Mouse (Mus musculus) v-Abl transformed pro-B cells (cell line): ENCODE results near the gene Nrxn2.

Experiments used
- in situ Hi-C, 2 experiments: fragments of 400-800 bp; cut with MboI; formaldehyde crosslinking; loops; one replicate each; pipeline ENCODE4 v1.15.1; 2025; ENCODE audit not compliant: unreplicated experiment in 2 of 2

Nrxn2 gene

DNA sequence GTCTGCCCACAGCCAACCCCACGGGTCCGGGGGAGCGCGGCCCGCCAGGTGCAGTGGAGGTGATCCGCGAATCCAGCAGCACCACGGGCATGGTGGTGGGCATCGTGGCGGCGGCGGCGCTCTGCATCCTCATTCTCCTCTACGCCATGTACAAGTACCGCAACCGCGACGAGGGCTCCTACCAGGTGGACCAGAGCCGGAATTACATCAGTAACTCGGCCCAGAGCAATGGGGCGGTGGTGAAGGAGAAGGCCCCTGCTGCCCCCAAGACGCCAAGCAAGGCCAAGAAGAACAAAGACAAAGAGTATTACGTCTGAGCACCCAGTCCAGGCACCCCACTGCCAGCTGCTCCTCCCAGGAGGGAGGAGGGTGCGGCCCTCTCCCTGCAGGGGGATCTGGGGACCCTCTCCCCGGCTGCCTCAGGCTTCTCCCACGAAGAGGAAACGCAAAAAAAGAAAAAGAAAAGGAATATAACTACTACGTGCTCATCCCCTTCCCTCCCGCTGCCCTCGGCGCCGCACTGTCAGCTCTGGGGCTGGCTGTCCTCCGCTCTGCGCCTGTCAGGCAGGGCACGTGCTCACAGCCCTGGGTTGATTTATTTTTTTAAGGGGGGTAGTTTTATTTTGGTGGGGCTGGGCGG lies 113.4 kb downstream of the Nrxn2 start:
- in situ Hi-C loops: no loop called here

DNA sequence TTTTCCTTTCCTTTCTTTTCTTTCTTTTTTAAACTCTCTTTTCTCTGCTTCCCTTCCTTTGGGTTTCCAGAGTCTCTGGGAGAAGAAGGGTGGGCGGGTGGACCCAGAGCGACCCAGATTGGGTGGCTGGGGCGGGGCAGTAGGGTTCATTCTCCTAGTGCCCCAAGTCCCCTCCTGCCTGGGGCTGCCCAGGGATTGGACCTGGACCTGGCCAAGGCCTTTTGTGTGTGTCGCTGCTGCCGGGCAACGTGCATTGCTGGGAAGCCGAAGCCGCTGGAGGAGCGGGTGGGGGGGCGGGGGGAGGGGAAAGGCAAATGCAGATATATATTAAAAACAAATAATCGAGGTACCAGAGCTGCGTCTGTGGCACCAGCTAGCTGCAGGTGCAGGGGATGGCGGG lies 114.1 kb downstream of the Nrxn2 start:
- in situ Hi-C loops: no loop called here

DNA sequence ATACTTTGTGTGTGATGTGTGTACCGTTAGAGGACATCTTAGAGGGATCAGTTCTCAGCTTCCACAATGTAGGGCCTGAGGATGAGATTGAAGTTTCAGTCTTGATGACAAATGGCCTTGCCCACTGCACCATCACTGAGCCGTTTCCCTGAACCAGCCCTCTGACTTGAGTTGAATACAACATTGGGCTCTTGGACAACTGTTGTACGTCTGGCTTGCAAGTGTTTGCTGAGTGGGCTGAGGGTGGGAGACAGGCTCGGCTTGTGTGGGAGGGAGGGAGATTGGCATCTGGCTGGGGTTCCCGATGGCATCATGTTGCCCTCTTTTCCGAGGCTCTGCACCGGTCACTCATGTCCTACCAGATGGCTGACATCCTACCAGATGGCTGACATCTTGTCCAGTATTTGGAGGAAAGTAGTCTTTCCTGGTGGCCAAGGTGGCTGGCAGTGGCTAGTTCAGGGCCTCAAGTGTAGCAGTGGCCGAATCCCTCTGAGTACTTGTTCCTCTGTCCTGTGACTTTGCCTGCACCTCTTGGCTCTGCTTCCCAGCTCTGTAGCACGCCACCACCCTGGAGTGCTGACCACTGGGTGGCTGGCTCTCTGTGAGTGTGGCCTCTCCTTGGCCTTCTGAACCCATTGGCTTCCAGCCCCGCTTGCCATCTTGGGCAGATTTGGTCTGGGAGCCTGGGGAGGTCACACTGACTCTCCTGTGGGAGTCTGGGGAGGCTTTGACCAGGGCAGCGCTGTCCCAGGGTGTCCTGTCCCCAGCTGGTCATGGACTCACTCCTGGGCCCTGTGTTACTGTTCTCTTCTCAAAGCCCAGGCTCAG lies 115.0 kb downstream of the Nrxn2 start:
- in situ Hi-C loops: no loop called here

DNA sequence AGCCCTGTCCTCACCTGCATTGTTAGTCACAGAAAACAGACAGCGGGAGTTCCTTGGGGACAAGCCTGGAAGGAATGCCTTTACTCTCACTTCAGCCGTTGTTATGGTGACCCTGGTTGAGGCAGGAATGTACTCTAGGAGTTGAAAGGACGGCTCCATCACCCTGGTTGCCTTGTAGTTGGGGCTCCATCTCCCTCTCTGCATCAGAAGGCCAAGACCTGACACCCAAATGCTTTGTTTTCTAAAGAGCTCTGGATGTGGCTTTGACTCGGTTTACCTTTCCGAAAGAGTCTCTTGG lies 115.5 kb downstream of the Nrxn2 start:
- in situ Hi-C loops: no loop called here

DNA sequence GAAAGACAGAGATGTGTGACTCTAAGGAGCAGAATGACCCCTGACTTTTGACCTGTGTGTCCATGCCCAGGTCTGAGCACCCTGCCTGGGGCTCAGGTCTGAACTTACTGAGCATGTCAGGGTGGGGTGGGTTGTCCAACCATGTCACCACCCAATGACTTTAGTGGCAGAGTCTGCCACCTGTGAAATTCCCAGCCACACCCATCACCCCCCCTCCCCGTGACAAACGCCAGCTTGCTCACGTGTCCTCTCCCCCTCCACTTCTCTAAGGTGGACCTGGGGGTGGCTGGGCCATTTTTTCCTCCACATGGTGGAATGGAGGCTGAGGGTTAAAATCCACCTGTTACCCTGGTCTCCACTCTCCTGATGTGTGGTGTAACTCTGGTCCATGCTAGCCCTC lies 117.7 kb downstream of the Nrxn2 start:
- in situ Hi-C loops: no loop called here

DNA sequence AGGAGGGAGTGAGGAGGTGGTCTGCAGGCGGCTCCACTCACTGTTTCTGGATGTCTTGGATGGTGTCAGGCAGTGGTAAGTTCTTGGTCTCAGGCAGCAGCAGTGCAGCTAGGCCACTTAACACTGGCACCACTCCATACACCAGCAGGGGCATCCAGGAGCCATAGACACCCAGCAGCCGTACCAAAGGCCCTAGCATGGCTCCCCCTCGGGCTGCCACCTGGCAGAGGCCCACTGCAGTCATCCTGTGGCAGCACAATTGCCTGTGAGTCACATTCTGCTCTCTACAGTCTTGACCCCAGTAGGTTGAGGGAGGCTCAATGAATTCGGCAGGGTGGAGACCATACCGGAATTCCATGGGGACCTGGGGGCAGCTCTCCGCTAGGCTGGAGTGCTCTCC lies 118.2 kb downstream of the Nrxn2 start:
- in situ Hi-C loops: no loop called here

DNA sequence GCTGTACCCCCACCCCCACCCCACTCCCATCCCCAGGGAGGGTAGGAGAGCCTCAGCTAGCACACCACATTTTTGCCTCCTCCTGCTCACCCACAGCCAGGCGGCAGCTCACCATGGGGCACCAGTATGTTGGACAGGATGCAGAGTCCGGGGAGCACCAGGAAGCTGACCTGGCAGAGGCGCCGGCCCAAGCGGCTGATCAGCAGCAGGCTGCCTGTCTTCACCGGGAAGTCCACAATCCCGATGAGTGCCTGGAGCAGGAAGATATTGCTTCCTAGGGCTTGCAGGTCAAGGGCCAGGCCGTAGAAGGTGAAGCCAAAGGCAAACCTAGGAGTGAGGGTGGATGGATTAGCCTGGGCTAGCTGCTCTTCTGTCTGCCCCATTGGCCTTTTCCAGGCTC lies 119.0 kb downstream of the Nrxn2 start:
- in situ Hi-C loops: no loop called here

DNA sequence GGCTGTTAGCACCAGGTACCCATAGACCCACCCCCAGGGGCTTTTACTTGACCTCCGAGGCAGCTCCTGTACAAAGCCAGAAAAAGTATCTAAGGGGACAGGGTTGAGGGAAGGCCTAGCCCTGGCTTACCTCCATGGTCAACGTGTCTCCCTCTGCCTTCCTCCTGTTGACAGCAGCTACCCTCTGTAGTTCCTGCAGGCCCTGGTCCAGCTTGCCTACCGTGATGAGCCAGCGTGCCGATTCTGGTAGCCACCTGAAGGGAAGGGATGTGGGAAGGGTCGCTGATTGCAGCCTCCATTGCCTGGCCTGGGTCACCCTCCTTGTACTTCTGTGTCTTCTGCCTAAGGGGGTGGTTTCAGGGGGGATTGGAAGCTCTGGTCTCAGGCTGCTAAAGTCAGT lies 120.0 kb downstream of the Nrxn2 start:
- in situ Hi-C loops: no loop called here

DNA sequence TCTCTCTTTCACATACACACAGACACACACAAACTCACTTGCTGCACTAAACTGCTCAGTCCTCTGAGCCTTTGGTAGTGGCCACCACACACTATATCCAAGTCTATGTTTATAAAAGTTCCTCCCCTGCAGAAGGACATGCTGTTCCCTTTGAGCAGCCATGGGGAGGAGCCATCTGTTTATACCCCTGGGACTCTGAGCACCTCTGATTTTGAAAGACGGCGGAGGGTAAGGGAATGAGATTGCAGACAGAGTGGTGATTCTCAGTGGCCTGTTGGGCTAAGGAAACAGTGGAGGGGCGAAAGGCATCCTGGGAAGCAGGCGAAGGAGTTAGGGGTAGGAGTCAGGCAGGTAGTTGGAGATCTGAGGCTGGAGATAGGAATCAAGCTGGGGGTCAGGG lies 121.1 kb downstream of the Nrxn2 start:
- in situ Hi-C loops: no loop called here

DNA sequence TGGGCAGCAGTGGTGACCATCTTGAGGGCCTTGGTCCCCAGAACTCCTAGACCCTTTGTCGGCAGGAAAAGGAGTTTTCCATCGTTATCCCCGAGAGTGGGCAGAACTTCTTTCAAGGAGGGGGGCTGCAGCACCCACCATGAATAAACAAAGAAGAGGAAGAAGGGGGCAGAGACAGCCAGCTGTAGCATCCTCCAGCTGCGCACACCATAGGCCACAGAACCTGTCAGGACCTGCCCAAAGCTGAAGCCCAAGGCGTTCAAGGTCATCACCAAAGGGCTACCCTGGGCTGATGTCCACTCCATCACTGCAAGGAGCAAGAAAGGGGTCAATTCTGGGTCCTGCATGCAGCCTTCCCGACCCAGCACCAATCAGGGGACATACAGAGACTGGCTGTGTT lies 121.7 kb downstream of the Nrxn2 start:
- in situ Hi-C loops: loop anchor here (5.0 kb wide), 2 partner anchors 33 to 38 kb away; no protein-coding TSS in a partner anchor

DNA sequence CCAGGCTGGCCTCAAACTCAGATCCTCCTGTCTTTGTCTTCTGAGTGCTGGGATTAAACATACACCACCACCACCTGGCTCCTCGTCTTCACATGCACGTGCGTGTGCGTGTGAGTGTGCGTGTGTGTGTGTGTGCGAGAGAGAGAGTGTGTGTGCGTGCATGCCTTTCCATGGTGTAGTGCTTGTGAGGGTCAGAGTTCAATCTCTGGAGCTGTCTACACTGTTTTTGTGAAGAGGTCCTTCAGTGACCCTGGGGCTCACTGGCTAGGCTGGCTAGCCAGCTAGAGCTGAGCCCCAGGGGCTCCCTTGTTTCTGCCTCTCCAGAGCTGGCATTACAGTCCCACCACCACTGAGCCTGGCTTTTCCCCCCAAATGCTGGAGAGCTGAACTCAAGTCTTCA lies 123.0 kb downstream of the Nrxn2 start:
- in situ Hi-C loops: loop anchor here (5.0 kb wide), 2 partner anchors 34 to 39 kb away; no protein-coding TSS in a partner anchor

DNA sequence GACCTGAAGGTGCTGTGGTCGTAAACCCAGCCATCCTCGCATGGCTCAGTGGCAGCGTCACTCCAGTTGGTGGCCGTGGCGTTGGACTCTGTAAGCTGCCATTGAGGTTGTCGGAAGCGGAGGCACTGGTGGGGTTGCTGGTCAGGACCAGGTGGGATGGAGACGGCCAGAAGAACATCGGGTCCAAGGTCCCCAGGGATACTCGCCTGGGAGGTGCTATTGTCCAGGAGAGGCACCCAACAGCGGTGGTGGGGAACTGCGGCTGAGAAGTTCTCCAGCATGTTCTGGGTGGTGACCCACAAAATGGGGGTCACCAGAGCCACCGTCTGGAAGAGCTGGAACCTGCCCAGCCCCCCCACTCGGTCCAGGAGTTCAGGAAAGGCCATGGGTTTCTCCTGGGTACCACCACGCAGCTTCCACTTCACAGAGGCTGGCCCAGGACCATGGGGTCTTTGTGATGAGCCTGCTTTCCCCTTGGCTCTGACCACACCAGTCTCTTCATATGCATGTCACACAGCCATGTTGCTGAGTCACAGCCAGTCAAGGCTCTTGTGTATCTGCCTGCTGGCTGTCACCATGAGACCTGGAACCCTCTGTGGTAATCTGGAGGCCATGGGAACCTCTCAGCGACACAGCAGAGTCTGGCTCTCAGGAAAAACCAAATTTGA lies 124.0 kb downstream of the Nrxn2 start, which contains the start of gene Slc22a12:
TSS of gene Slc22a12 (minus strand) at position 666 of the 668 bp plus-strand sequence.
- in situ Hi-C loops: loop anchor here (5.0 kb wide), 2 partner anchors 35 to 40 kb away; no protein-coding TSS in a partner anchor

DNA sequence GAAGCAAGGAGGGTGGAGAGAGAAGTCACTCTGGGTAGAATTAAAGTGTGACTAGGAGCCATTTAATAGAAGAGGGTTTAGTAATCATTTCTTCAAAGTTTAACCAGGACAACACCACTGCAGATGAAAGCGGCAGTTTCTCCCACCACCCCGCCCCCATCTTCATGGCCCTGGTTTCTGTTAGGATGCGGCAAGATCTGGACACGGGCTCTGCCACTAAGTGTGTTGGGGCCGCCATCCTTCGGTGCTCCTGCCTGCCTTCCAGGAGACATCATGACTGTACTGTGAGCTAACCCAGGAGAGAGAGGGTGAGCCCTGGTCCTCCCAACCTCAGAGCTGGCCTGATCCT lies 124.5 kb downstream of the Nrxn2 start:
- in situ Hi-C loops: loop anchor here (5.0 kb wide), 2 partner anchors 36 to 41 kb away; no protein-coding TSS in a partner anchor

DNA sequence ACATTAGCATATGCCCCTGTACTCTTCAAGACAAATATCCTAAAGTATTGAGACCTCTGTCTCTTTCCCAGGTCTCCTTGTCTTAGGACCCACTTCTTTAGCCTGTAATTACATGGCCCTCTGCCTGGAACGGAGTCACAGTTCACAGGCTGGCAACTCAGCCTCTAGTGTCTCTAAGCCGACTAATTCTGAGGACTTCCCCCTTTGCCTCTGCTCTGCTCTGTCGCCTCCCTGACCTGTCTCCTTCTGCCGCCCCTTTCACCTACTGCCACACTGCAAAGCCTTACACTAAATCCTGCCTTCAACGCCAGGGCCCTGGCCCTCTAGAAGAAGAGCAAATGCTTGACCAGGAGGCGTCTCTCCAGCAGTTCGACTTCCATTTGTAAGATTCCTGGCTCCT lies 125.0 kb downstream of the Nrxn2 start:
- in situ Hi-C loops: loop anchor here (5.0 kb wide), 2 partner anchors 36 to 41 kb away; no protein-coding TSS in a partner anchor

DNA sequence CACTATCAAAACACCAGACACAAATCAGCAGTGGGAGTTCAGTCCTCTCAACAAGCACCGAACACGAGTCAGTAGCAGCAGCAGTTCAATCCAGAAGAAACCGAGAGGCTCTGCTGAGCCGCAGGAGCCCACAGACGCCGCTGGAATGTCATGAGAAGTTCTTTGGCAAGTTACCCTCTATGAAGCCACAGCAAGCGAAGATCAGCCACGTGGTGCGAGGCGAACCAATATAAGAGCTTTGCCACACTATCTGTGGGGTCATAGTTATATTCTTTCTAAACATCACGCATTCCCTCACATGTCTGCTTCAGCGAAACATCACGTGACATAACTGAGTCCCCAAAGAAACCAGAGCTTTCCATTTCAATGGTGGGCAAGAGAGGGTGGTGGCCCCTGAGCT lies 126.2 kb downstream of the Nrxn2 start:
- in situ Hi-C loops: loop anchor here (5.0 kb wide), 2 partner anchors 37 to 42 kb away; no protein-coding TSS in a partner anchor

DNA sequence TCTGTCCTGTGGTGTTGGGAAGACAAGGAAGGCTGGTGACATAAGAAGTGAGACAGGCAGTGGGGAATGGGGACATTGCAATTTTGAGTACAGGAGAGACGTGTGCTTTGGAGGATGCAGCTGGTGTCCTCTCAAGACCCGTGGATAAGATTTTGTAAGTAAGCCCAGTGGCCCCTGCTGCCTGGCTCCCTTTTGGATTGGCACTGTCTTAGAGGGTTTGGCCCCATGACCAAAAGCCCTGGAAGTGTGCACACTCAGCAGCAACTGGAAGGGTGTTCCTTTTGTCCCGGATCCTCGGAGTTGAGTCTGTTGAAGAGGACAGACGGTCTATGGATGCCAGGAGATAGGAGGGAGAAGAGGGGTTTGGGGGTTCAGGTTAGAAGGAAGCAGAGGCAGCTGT lies 127.0 kb downstream of the Nrxn2 start:
- in situ Hi-C loops: no loop called here

DNA sequence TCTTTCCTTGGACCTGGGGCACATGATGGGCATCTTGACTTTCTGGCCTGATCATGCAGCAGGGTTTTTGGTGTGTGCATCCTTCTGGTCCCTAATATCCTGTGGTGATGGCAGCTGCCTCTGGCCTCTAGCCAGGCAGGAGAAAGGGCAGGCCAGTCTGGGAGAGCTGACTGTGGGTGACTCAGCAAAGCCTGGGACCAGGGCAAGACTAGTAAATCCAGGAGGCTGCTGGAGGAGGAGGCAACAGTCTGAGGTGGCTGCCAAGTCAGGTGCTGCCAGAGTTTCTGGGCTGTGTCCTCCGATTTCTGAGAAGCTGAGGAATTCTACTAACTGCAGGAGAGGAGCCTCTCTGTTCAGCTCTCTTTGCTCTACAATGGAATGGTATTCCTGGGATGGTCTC lies 127.6 kb downstream of the Nrxn2 start:
- in situ Hi-C loops: no loop called here

DNA sequence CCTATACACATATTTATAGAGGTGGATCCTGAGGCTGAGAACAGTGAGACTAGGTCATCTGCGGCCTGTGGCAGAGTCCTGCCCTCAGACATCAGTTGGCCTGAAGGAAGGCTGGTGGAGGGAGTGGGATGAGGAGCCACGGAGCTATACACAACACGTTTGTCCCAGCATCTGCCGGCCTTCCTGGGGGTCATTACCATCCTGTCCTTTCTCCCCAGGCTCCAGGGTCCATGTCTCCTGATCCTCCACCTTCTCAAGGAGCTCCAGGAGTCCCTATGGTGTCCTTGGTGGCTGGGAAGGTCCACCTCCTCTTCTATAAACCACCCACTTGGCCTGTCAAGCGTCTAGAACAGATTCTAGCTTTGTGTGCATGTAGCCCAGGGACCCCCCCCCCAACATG lies 129.3 kb downstream of the Nrxn2 start:
- in situ Hi-C loops: no loop called here

DNA sequence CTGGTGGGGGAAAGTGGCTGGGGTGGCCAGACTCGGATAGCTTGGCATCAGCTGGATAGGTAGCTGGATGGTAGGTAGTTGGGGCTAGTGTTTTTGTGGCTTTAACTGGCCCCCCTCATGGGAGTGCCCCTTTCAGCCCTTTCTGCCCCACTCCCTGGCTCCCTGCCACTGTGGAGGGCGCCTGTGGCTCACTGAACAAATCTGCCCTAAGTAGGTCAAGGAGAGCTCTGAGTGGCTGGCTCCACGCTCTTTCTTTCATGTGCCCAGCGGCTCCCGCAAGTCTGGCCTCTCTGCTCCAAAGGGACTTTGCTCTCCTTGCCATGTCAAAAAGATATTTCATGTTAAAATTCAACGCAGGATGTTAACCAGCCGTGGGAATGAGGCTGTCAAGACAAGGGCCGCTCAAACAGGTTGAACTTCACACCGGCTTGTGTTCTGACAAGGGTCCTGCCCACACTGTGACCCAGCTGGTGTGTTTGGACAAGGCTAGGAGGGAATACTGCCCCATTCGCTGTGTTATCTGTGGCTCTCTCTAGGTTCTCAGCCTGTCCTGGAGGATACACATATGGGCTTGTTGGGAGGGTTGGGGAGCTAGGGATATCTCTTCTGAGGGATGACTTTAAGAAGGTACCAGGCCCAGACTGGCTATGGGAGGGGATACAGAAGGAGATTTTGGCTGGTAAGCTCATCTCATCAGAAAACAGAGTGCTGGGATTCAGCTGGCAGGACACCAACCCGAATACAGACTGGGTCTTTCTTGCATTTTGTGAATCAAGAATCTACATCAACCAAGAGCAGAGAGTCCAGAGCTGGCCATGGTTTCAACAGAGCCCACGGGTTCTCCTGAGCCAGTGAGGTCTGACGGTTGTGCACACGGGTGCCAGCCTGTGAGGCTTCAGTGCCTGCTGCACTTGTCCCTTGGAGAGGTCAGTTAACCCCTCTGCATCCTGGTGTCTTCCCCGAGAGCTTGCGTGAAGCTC lies 130.2 kb downstream of the Nrxn2 start:
- in situ Hi-C loops: no loop called here

DNA sequence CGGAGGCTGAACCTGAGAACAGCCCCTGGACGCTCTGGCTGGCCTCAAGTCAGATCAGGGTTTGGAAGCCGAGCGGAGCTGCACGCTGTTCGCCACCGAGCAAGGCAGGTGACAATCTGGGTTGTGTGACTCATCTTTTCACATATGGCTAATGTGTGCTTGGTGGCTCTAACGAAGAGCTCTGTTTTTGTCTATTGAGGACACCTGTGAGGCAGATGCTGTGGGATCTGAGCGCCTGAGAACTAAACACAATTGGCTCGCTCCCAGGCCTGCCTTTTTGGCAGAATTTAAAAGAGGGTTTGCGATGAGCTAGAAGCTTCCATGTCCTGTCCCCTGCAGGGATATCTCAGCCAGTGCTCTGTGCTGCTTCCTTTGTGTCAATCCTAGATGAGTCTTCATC lies 131.0 kb downstream of the Nrxn2 start:
- in situ Hi-C loops: no loop called here
